Mouse (Mus musculus) intestine, embryonic 14.5 days (tissue): ENCODE results near the gene Sdf4. TPM values are rescaled to one million over a fixed set of nuclear protein-coding genes. Genes with fewer than 3 reads are reported as not detected.
A peak's percentile ranks its signal among the peaks of the same experiment; 100 is the strongest.

ENCODE experiments used
- ATAC-seq: fragments of 200-750 bp; cut with Nextera tagmentation; replicated peaks from 2 replicates; pipeline ENCODE4 v1.8.0; 2017; ENCODE audit warnings: low read depth, moderate number of reproducible peaks, moderate TSS enrichment, moderate library complexity; ENCODE audit not compliant: low FRiP score, low TSS enrichment
- DNase-seq: peaks from one replicate; pipeline ENCODE4 v3.0.0-alpha.2; 2018; ENCODE audit warnings: low spot score
- H3K27ac ChIP-seq: fragments of 300-500 bp; sonication (generic); 2 replicates; pipeline ENCODE4 v1.5.1; 2014; ENCODE audit warnings: low read depth, mild to moderate bottlenecking, control low read depth
- H3K27me3 ChIP-seq: fragments of 300-500 bp; sonication (generic); replicated peaks from 2 replicates; pipeline ENCODE4 v1.6.1; 2014; ENCODE audit warnings: low read length, control low read depth; ENCODE audit not compliant: control insufficient read depth, insufficient read depth
- H3K36me3 ChIP-seq: fragments of 300-500 bp; sonication (generic); 2 replicates; pipeline ENCODE4 v1.6.1; 2014; ENCODE audit warnings: low read length, control low read depth; ENCODE audit not compliant: control insufficient read depth, insufficient read depth
- H3K4me1 ChIP-seq: fragments of 300-500 bp; sonication (generic); replicated peaks from 2 replicates; pipeline ENCODE4 v1.6.1; 2014; ENCODE audit warnings: low read length, control low read depth, mixed read lengths; ENCODE audit not compliant: control insufficient read depth, insufficient read depth
- H3K4me2 ChIP-seq: fragments of 300-500 bp; sonication (generic); 2 replicates; pipeline ENCODE4 v1.6.1; 2014; ENCODE audit warnings: low read length
- H3K4me3 ChIP-seq: fragments of 300-500 bp; sonication (generic); 2 replicates; pipeline ENCODE4 v1.5.1; 2014; ENCODE audit warnings: low read depth, low read length, control low read depth, mixed read lengths
- H3K9ac ChIP-seq: fragments of 300-500 bp; sonication (generic); 2 replicates; pipeline ENCODE4 v1.6.1; 2014; ENCODE audit warnings: mild to moderate bottlenecking, low read length
- H3K9me3 ChIP-seq: fragments of 300-500 bp; sonication (generic); 2 replicates; pipeline ENCODE4 v1.6.1; 2016; ENCODE audit warnings: low read length, control low read depth; ENCODE audit not compliant: control insufficient read depth
- WGBS: fragments of 180-500 bp; shearing (Covaris S2); extraction: QIAGEN DNeasy Blood & Tissue Kit; methylation state at CpG from one replicate; pipeline ENCODE4 v1.1.7; 2014; 5-methylcytosine and 5-hydroxymethylcytosine counted together
- polyA plus RNA-seq: library from polyadenylated mRNA; unstranded; fragments of >200 nt; fragmentation: Nextera tagmentation; extraction: Ambion mirVana; gene quantifications from 2 replicates; pipeline ENCODE4 v1.2.1, GENCODE M21; 2014

Sdf4 gene
- polyA plus RNA-seq, 1 experiment from 2014 or later, result 157 TPM

DNA sequence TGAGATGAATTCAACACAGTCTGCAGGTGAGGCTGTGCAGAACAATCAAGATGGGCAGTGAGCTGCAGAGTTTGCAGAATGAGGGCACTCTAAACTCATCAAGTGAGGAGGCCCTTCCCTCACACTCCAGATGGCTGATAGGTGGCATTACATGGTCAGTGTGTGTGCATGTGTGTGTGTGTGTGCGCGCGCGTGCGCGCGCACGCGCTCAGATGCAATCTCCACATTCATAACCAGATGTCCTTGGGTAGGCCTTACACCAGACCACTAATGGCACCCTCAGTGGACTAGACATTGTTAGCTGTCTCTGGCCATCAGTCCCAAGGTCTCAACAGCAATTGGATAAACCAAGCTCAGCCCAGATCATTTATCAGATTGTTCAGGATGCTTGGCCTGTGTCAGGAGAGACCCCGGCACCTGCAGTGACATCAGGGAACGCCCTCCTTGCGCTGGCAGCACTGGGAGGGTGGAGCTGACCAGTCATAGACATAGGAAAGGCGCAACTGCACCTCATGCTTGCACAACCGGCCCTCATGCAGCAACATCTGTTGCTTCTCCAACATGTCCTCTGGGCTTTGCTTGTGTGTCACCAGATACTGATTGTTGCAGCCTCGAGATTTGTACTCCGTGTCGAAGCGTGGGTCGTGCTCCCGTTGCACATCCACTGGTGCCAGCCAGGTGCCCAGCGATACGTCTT is 1.3 kb upstream of the Sdf4 start:
- Histone ChIP-seq H3K4me1 (peaks cover 24% of the 10 kb centered on the region), H3K36me3 (peaks cover 10% of the 10 kb centered on the region), H3K27me3 (no peaks in the 10 kb centered on the region), H3K9me3 (no peaks in the 10 kb centered on the region), H3K27ac (peak overlapping the region; percentile 96; the same call in 1 of the 2 replicates), H3K4me3 (peak overlapping the region; percentile 91), H3K9ac (peak overlapping the region; percentile 77), H3K4me2 (peak overlapping the region; percentile 86)
- 0 out of 2 replicates have a peak, but pooled peaks have one; percentile 0 for ATAC-seq
- 87% methylated on average over 22 of the region's 22 CpGs for WGBS
- no peak for DNase-seq

DNA sequence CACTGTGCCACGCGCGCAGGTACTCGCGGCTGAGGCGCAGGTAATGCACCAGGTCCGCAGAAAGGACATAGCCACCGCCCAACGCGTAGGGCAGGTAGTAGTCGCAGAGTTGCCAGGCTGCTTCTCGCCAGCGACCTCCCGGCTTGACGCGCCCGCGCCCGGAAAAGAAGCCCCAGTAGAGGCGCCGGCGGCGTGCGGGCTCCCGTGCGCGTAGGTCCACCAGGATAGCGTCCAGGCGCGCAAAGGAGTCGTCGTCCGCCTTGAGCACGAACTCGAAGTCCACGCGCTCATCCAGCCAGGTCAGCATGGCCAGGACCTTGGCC is 803 bp upstream of the Sdf4 start:
- peak overlapping the region; percentile 91 for H3K4me3 ChIP-seq
- whole genome bisulfite sequencing, result 29% methylated on average over 37 of the region's 37 CpGs
- peak overlapping the region; percentile 96 for H3K27ac ChIP-seq
- H3K4me2 ChIP-seq, result peak overlapping the region; percentile 86
- peaks cover 24% of the 10 kb centered on the region for H3K4me1 ChIP-seq
- no peaks in the 10 kb centered on the region for H3K27me3 ChIP-seq
- DNase-seq, result no peak
- ATAC-seq, result peak; percentile 10
- peaks cover 15% of the 10 kb centered on the region for H3K36me3 ChIP-seq
- H3K9me3 ChIP-seq, result no peaks in the 10 kb centered on the region
- H3K9ac ChIP-seq, result peak overlapping the region; percentile 77

DNA sequence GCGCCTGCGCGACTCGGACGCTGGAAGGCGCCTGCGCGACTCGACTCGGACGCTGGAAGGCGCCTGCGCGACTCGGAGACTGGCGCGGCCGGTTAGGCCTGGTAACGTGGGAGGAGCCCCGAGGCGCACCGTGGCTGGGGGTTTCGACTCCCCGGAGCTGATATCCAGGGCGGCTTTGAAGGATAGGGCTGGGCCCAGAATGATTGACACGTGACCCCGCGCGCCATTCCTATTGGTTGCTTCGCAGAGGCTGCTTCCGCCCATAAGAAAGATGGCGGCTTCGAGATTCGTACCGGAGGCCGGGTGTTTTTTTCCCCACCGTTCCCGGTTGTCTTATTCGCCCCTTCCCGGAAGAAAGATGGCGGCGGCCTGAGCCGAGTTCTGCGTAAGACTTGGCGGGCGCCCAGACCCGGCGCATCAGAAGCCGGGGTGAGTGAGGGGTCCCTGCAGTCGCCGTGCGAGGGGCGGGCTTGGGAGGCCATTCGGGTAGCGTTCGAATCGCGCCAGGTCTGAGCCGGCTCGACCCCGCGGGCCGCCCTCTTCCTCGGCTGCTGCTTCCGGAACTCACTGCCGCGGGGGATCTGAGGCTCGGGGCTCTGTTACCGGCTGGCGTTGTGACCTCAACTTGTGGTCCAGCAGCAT is 355 bp downstream of the Sdf4 start:
- Histone ChIP-seq H3K9ac (peak overlapping the region; percentile 86), H3K9me3 (no peaks in the 10 kb centered on the region), H3K36me3 (peaks cover 24% of the 10 kb centered on the region), H3K4me3 (peak overlapping the region; percentile 91), H3K4me1 (peaks cover 24% of the 10 kb centered on the region), H3K4me2 (peak overlapping the region; percentile 79), H3K27ac (peak overlapping the region; percentile 85), H3K27me3 (no peaks in the 10 kb centered on the region)
- peak; percentile 100 for DNase-seq
- ATAC-seq, result peak; percentile 87
- WGBS, result under 1% methylated on average over 70 of the region's 70 CpGs

DNA sequence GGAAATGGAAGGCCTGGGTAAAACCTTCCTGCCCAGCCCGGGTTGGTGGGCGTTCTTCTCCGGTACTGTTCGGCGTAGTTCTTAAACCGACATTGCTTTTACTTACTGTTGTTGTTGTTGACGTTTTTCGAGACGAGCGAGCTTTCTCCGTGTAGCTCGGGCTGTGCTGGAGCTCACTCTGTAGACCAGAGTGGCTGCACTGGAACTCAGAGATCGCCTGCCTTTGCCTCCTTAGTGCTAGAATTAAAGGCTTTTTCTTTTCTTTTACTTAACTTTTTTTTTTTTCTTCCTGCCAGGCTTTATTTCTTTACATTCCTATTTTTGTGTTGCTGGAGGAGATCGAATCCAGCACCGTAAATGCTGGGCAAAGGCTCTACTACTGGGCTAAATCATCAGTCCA is 934 bp downstream of the Sdf4 start:
- H3K36me3 ChIP-seq, result peaks cover 28% of the 10 kb centered on the region
- no peak; the same call in 1 of the 2 replicates for ATAC-seq
- H3K9ac ChIP-seq, result peak overlapping the region; percentile 86
- peak overlapping the region; percentile 79 for H3K4me2 ChIP-seq
- WGBS, result 4% methylated on average over 15 of the region's 15 CpGs
- peaks cover 24% of the 10 kb centered on the region for H3K4me1 ChIP-seq
- peak overlapping the region; percentile 91 for H3K4me3 ChIP-seq
- H3K27ac ChIP-seq, result peak overlapping the region; percentile 85
- H3K27me3 ChIP-seq, result no peaks in the 10 kb centered on the region
- H3K9me3 ChIP-seq, result no peaks in the 10 kb centered on the region
- no peak for DNase-seq

DNA sequence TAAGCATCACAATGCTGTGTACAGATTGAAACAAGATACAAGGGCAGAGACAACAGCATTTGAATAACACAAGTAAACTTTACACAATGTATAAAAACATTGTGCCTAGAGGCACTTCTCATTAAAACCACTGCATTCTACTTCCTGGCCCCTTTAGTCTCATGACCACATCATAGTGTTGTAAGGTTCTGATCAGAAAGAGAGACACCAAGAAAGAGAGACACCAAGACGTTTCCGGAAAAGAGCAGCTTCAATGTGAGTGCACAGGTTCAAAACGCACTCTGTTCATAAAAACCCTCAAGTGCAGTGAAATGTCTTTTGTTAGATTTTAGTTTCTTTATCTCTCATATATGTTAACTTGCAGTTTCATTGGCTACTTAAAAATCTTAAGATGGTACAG is 11.4 kb downstream of the Sdf4 start:
- 96% methylated on average over 3 of the region's 3 CpGs for WGBS
- H3K4me1 ChIP-seq, result no peaks in the 10 kb centered on the region

DNA sequence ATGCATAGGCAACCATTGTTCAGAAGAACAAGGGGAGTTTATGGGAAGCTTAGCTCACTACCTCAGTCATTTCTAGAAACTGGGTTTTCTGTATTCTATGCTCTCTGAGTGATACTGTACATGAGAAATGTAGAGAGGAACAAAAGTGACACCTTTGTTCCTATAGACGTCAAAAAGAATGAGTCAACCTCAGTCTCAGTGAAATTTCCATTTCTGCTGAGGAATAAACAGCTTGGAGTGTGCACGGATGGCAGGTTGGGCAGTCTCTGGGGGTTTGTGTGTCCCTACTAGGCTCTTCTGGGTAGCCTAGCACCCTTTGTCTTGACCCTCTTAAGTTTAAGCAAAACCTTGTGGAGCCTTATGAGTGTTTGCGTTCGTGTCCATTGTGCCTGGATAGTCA is 15.7 kb downstream of the Sdf4 start:
- Histone ChIP-seq H3K27me3 (no peaks in the 10 kb centered on the region), H3K36me3 (peaks cover 97% of the 10 kb centered on the region), H3K9ac (no peak overlapping the region), H3K4me2 (no peak overlapping the region), H3K27ac (no peak overlapping the region), H3K9me3 (no peaks in the 10 kb centered on the region), H3K4me1 (no peaks in the 10 kb centered on the region), H3K4me3 (no peak overlapping the region)
- 93% methylated on average over 4 of the region's 4 CpGs for WGBS
- DNase-seq (no peak), ATAC-seq (no peak)

More for the DNA sequence above, 11.4 kb downstream of the Sdf4 start:
- Histone ChIP-seq H3K9me3 (no peaks in the 10 kb centered on the region), H3K4me2 (no peak overlapping the region), H3K27me3 (no peaks in the 10 kb centered on the region), H3K4me3 (no peak overlapping the region), H3K27ac (no peak overlapping the region), H3K36me3 (peaks cover 95% of the 10 kb centered on the region), H3K9ac (no peak overlapping the region)
- ATAC-seq, result no peak
- no peak for DNase-seq

DNA sequence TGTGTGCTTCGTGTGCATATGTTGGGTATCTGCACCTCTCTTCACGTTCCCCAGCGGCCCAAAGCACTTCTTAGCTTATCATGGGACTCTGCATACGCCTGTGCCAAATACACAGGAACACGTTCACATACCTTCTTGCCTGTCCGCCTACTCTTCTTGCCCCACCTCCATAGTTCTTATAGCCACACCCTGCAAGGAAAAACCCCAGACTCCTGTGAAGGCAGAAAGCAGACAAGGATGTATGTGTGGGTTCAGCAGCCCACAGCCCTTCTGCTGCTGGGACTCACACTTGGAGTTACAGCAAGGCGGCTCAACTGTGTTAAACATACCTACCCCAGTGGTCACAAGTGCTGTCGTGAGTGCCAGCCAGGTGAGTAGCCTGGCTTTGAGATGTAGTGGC is 21.0 kb downstream of the Sdf4 start, which contains the start of gene Tnfrsf4:
Gene Tnfrsf4, plus strand, starts transcription at position 207 of the 400 bp plus-strand sequence.
- 73% methylated on average over 8 of the region's 8 CpGs for WGBS
- no peak within 1 kb of the TSS for H3K4me3 ChIP-seq
- ATAC-seq (no peak), DNase-seq (no peak)
- H3K9ac ChIP-seq, result no peak within 1 kb of the TSS
- H3K9me3 ChIP-seq, result no peaks in the 10 kb centered on the region
- H3K27me3 ChIP-seq, result no peaks in the 10 kb centered on the region
- H3K27ac ChIP-seq, result no peak within 1 kb of the TSS
- H3K4me1 ChIP-seq, result no peaks in the 10 kb centered on the region
- peaks cover 56% of the 10 kb centered on the region for H3K36me3 ChIP-seq
- H3K4me2 ChIP-seq, result no peak within 1 kb of the TSS

DNA sequence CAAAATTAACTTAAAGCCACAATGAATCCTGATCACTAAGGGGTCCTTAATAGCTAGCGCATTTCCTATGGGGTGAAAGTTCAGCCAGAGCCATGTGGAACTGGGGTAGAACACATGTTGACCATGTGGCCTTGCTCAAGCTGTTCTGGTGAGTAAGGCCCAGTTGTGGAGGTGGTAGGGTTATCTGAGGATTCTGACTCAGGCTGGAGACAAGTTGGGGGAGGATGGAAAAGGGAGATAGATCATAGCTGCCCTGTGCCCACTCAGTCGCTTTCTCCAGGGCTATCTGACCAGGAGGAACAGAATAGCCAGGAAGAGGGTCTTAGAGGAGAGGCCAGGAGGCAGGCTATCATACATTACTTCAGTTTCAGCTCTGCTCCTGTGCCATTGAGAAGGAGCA is 21.8 kb downstream of the Sdf4 start:
- ATAC-seq, result no peak
- Histone ChIP-seq H3K27ac (no peak overlapping the region), H3K4me1 (no peaks in the 10 kb centered on the region), H3K9ac (no peak overlapping the region), H3K27me3 (no peaks in the 10 kb centered on the region), H3K4me3 (no peak overlapping the region), H3K36me3 (peaks cover 48% of the 10 kb centered on the region), H3K4me2 (no peak overlapping the region), H3K9me3 (no peaks in the 10 kb centered on the region)
- DNase-seq, result no peak
- 91% methylated on average over 2 of the region's 2 CpGs for WGBS
